Mouse (Mus musculus): Measurements from ENCODE around the gene Drosha. TPM values are rescaled to one million over a fixed set of nuclear protein-coding genes. Genes with fewer than 3 reads are reported as not detected.

Drosha gene
- polyA plus RNA-seq, 1 experiment from 2014 or later, result 23.5 TPM

- Histone ChIP-seq H3K36me3 (ENCODE audit: control insufficient read depth, insufficient read depth, low read length) (peaks cover 96% of the 10 kb centered on the region), H3K4me3 (ENCODE audit: control insufficient read depth in 1 of 2, insufficient read depth in 1 of 2, low read depth in 1 of 2, low read length in 2 of 2) (no peak overlapping the region), H3K27ac (replicated peaks in 1 of 2; ENCODE audit: control insufficient read depth in 1 of 2, insufficient read depth in 1 of 2, low read depth in 2 of 2, low read length in 2 of 2) (no peak overlapping the region), H3K9ac (ENCODE audit: low read length) (no peak overlapping the region), H3K4me2 (ENCODE audit: low read length) (no peak overlapping the region), H3K4me1 (ENCODE audit: control insufficient read depth in 2 of 2, insufficient read depth in 2 of 2, low read length in 2 of 2) (no peaks in the 10 kb centered on the region), H3K27me3 (ENCODE audit: control insufficient read depth, insufficient read depth, low read length) (no peaks in the 10 kb centered on the region), H3K9me3 (ENCODE audit: control insufficient read depth, low read length) (no peaks in the 10 kb centered on the region)
- WGBS, result 91% methylated on average over 8 of the region's 8 CpGs
- no peak for ATAC-seq (ENCODE audit: insufficient number of reproducible peaks, insufficient read depth, low FRiP score, low read depth)
These were observed 7.0 kb upstream of the Drosha start for GRCm38 (mm10) chr15:12817592-12817991.

- peaks cover 8 to 21% of the 10 kb centered on the region in 2 experiments for H3K4me1 ChIP-seq (ENCODE audit: control insufficient read depth in 2 of 2, insufficient read depth in 2 of 2, low read length in 2 of 2)
- H3K9ac ChIP-seq (ENCODE audit: low read length), result no peak overlapping the region
- H3K27ac ChIP-seq (replicated peaks in 1 of 2; ENCODE audit: control insufficient read depth in 1 of 2, insufficient read depth in 1 of 2, low read depth in 2 of 2, low read length in 2 of 2), result no peak overlapping the region
- no peak for ATAC-seq (ENCODE audit: insufficient number of reproducible peaks, insufficient read depth, low FRiP score, low read depth)
- H3K27me3 ChIP-seq (ENCODE audit: control insufficient read depth, insufficient read depth, low read length), result no peaks in the 10 kb centered on the region
- no peaks in the 10 kb centered on the region for H3K9me3 ChIP-seq (ENCODE audit: control insufficient read depth, low read length)
- 0 out of 2 replicates have a peak overlapping the region, but pooled peaks have one; percentile 89 for H3K4me2 ChIP-seq (ENCODE audit: low read length)
- no peak overlapping the region for H3K4me3 ChIP-seq (ENCODE audit: control insufficient read depth in 1 of 2, insufficient read depth in 1 of 2, low read depth in 1 of 2, low read length in 2 of 2)
- peaks cover 56% of the 10 kb centered on the region for H3K36me3 ChIP-seq (ENCODE audit: control insufficient read depth, insufficient read depth, low read length)
- WGBS, result 66% methylated on average over 9 of the region's 9 CpGs
These were observed 1.9 kb upstream of the Drosha start for GRCm38 (mm10) chr15:12822416-12823395.

- peak overlapping the region; percentile 80 to 99 for H3K4me3 ChIP-seq (ENCODE audit: control insufficient read depth in 1 of 2, insufficient read depth in 1 of 2, low read depth in 1 of 2, low read length in 2 of 2)
- H3K27ac ChIP-seq (replicated peaks in 1 of 2; ENCODE audit: control insufficient read depth in 1 of 2, insufficient read depth in 1 of 2, low read depth in 2 of 2, low read length in 2 of 2), result no peak overlapping the region; a peak in 1 of 4 replicates
- H3K9ac ChIP-seq (ENCODE audit: low read length), result peak overlapping the region; percentile 88
- no peaks in the 10 kb centered on the region for H3K9me3 ChIP-seq (ENCODE audit: control insufficient read depth, low read length)
- H3K4me1 ChIP-seq (ENCODE audit: control insufficient read depth in 2 of 2, insufficient read depth in 2 of 2, low read length in 2 of 2), result peaks cover 8 to 21% of the 10 kb centered on the region in 2 experiments
- no peaks in the 10 kb centered on the region for H3K27me3 ChIP-seq (ENCODE audit: control insufficient read depth, insufficient read depth, low read length)
- no peak for ATAC-seq (ENCODE audit: insufficient number of reproducible peaks, insufficient read depth, low FRiP score, low read depth)
- peak overlapping the region; percentile 89 for H3K4me2 ChIP-seq (ENCODE audit: low read length)
- H3K36me3 ChIP-seq (ENCODE audit: control insufficient read depth, insufficient read depth, low read length), result peaks cover 56% of the 10 kb centered on the region
- 95% methylated on average over 2 of the region's 2 CpGs for WGBS
These were observed 1.0 kb upstream of the Drosha start for GRCm38 (mm10) chr15:12823455-12824119.

GRCm38 (mm10) chr15:12824965-12825364 is 350 bp downstream of the Drosha start:
- Histone ChIP-seq H3K36me3 (ENCODE audit: control insufficient read depth, insufficient read depth, low read length) (peaks cover 56% of the 10 kb centered on the region), H3K4me1 (ENCODE audit: control insufficient read depth in 2 of 2, insufficient read depth in 2 of 2, low read length in 2 of 2) (peaks cover 8 to 21% of the 10 kb centered on the region in 2 experiments), H3K9ac (ENCODE audit: low read length) (peak overlapping the region; percentile 89), H3K4me2 (ENCODE audit: low read length) (peak overlapping the region; percentile 83), H3K27ac (replicated peaks in 1 of 2; ENCODE audit: control insufficient read depth in 1 of 2, insufficient read depth in 1 of 2, low read depth in 2 of 2, low read length in 2 of 2) (peak overlapping the region in 1 of 2 experiments; percentile 53; a peak in 2 of 4 replicates), H3K4me3 (ENCODE audit: control insufficient read depth in 1 of 2, insufficient read depth in 1 of 2, low read depth in 1 of 2, low read length in 2 of 2) (peak overlapping the region; percentile 80 to 99), H3K27me3 (ENCODE audit: control insufficient read depth, insufficient read depth, low read length) (no peaks in the 10 kb centered on the region), H3K9me3 (ENCODE audit: control insufficient read depth, low read length) (no peaks in the 10 kb centered on the region)
- under 1% methylated on average over 31 of the region's 31 CpGs for WGBS
- peak; percentile 9; the same call in 1 of the 2 replicates for ATAC-seq (ENCODE audit: insufficient number of reproducible peaks, insufficient read depth, low FRiP score, low read depth)

GRCm38 (mm10) chr15:12825408-12825807 is 793 bp downstream of the Drosha start:
- ATAC-seq (ENCODE audit: insufficient number of reproducible peaks, insufficient read depth, low FRiP score, low read depth), result no peak
- H3K9me3 ChIP-seq (ENCODE audit: control insufficient read depth, low read length), result no peaks in the 10 kb centered on the region
- peak overlapping the region; percentile 89 for H3K9ac ChIP-seq (ENCODE audit: low read length)
- H3K27me3 ChIP-seq (ENCODE audit: control insufficient read depth, insufficient read depth, low read length), result no peaks in the 10 kb centered on the region
- WGBS, result 45% methylated on average over 12 of the region's 12 CpGs
- peak overlapping the region; percentile 83 for H3K4me2 ChIP-seq (ENCODE audit: low read length)
- no peak overlapping the region for H3K27ac ChIP-seq (replicated peaks in 1 of 2; ENCODE audit: control insufficient read depth in 1 of 2, insufficient read depth in 1 of 2, low read depth in 2 of 2, low read length in 2 of 2)
- H3K36me3 ChIP-seq (ENCODE audit: control insufficient read depth, insufficient read depth, low read length), result peaks cover 55% of the 10 kb centered on the region
- peak overlapping the region; percentile 80 to 99 for H3K4me3 ChIP-seq (ENCODE audit: control insufficient read depth in 1 of 2, insufficient read depth in 1 of 2, low read depth in 1 of 2, low read length in 2 of 2)
- peaks cover 8 to 21% of the 10 kb centered on the region in 2 experiments for H3K4me1 ChIP-seq (ENCODE audit: control insufficient read depth in 2 of 2, insufficient read depth in 2 of 2, low read length in 2 of 2)

- no peak overlapping the region for H3K9ac ChIP-seq (ENCODE audit: low read length)
- no peak for ATAC-seq (ENCODE audit: insufficient number of reproducible peaks, insufficient read depth, low FRiP score, low read depth)
- peaks cover 8 to 10% of the 10 kb centered on the region in 2 experiments for H3K4me1 ChIP-seq (ENCODE audit: control insufficient read depth in 2 of 2, insufficient read depth in 2 of 2, low read length in 2 of 2)
- no peak overlapping the region for H3K4me2 ChIP-seq (ENCODE audit: low read length)
- no peaks in the 10 kb centered on the region for H3K9me3 ChIP-seq (ENCODE audit: control insufficient read depth, low read length)
- no peak overlapping the region for H3K27ac ChIP-seq (replicated peaks in 1 of 2; ENCODE audit: control insufficient read depth in 1 of 2, insufficient read depth in 1 of 2, low read depth in 2 of 2, low read length in 2 of 2)
- H3K4me3 ChIP-seq (ENCODE audit: control insufficient read depth in 1 of 2, insufficient read depth in 1 of 2, low read depth in 1 of 2, low read length in 2 of 2), result no peak overlapping the region
- WGBS, result 87% methylated on average over 3 of the region's 3 CpGs
- H3K36me3 ChIP-seq (ENCODE audit: control insufficient read depth, insufficient read depth, low read length), result peaks cover 57% of the 10 kb centered on the region
- no peaks in the 10 kb centered on the region for H3K27me3 ChIP-seq (ENCODE audit: control insufficient read depth, insufficient read depth, low read length)
These were observed 5.3 kb downstream of the Drosha start for GRCm38 (mm10) chr15:12829878-12830277.

GRCm38 (mm10) chr15:12832599-12832998 is 8.0 kb downstream of the Drosha start:
- 94% methylated on average over 4 of the region's 4 CpGs for WGBS
- no peak for ATAC-seq (ENCODE audit: insufficient number of reproducible peaks, insufficient read depth, low FRiP score, low read depth)

More at GRCm38 (mm10) chr15:12832599-12832998, 8.0 kb downstream of the Drosha start:
- H3K9me3 ChIP-seq (ENCODE audit: control insufficient read depth, low read length), result no peaks in the 10 kb centered on the region
- no peaks in the 10 kb centered on the region for H3K4me1 ChIP-seq (ENCODE audit: control insufficient read depth in 2 of 2, insufficient read depth in 2 of 2, low read length in 2 of 2)
- H3K27ac ChIP-seq (replicated peaks in 1 of 2; ENCODE audit: control insufficient read depth in 1 of 2, insufficient read depth in 1 of 2, low read depth in 2 of 2, low read length in 2 of 2), result no peak overlapping the region
- no peaks in the 10 kb centered on the region for H3K27me3 ChIP-seq (ENCODE audit: control insufficient read depth, insufficient read depth, low read length)
- H3K4me2 ChIP-seq (ENCODE audit: low read length), result no peak overlapping the region
- H3K4me3 ChIP-seq (ENCODE audit: control insufficient read depth in 1 of 2, insufficient read depth in 1 of 2, low read depth in 1 of 2, low read length in 2 of 2), result no peak overlapping the region
- H3K36me3 ChIP-seq (ENCODE audit: control insufficient read depth, insufficient read depth, low read length), result peaks cover 72% of the 10 kb centered on the region
- no peak overlapping the region for H3K9ac ChIP-seq (ENCODE audit: low read length)
